Mouse (Mus musculus): Measurements from ENCODE around the gene Fbxo46.
"Not testable (repeated sequence)": the region's sequence is repeated elsewhere in the genome, so short reads cannot be mapped to it uniquely, and the experiment has no call there.

Gene Fbxo46

DNA sequence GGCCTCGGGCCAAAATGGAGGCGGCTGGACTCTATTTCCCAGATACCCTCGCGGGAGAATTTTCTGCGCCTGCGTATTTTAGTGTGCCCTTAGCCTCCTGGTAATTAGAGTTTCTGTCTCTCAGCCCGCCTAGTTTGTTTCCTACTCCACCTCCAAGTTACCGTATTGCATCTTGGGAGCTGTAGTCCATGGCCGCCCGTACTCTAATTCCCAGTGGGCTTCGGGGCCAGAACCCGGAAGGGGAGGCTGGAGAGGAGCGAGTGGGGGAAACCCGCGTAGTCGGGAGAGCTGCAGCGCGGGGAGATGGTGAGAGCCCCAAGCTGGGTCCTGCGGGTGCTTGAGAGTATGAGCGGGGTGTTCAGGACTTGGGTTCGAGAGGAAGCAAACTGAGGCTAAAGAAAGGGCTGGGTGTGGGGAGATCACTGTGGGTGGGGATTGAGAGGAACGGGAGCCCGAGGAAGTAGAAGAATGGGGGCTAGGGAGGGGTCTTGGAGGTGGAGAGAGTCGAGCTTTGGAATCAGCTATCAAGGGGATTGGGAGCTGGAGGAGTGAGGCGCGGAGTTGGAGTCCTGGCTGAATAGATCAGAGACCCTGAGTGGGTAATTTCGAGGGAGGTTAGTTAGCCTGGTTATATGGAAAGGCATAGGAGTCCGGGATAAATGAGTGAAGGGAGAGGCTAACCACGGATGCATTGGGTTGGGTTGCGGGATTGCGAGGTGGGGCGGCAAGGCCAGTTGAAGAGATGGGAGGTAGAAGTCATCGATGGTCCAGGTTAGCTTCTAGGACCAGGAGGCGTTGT, at the start of gene Fbxo46:
Gene Fbxo46 (plus strand): TSS at position 229 of the 799 bp plus-strand sequence.
- peak; percentile 87 to 92 for DNase-seq

DNA sequence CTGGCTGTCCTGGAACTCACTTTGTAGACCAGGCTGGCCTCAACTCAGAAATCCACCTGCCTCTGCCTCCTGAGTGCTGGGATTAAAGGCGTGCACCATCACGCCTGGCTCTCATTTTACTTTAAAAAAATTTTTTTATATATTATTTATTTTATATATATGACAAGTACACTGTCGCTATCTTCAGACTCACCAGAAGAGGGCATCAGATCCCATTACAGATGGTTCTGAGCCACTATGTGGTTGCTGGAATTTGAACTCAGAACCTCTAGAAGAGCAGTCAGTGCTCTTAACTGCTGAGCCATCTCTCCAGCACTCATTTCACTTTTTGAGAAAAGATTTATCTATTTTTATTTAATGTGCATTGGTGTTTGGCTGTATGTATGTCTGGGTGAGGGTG, 48.6 kb upstream of the Fbxo46 start:
- not testable (repeated sequence) for DNase-seq

DNA sequence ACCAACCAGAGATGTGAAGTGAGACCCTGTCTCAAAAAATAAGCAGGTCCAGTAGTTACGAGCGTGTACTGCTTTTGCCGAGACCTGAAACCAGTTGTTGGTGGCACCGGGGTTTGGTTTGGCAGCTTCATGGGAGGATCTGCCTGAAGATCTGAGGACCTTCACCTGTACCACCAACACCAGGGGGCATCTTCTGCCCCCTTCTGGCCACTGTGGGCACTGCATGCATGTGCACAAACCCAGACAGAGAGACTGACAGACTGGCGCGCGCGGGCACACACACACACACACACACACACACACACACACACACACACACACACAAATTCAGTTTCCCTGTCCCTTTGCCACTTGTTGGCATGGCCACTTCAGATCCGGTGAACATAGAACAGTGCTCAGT, 46.2 kb upstream of the Fbxo46 start:
- DNase-seq, result peak; percentile 54 to 72

DNA sequence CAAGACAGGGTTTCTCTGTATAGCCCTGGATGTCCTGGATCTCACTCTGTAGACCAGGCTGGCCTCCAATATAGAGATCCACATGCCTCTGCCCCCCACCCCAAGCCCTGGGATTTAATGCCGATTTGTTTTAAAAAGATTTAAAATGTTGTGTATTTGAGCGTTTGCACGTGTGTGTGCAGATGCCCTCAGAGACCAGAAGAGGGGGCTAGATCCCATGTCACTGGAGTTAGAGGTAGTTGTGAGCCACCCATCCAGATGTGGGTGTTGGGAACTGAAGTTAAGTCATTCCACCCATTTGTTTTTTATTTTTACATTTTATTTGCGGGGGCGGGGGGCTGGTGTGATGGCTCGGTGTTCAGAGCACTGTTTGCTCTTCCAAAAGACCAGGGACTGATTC, 45.2 kb upstream of the Fbxo46 start:
- DNase-seq, result no peak

DNA sequence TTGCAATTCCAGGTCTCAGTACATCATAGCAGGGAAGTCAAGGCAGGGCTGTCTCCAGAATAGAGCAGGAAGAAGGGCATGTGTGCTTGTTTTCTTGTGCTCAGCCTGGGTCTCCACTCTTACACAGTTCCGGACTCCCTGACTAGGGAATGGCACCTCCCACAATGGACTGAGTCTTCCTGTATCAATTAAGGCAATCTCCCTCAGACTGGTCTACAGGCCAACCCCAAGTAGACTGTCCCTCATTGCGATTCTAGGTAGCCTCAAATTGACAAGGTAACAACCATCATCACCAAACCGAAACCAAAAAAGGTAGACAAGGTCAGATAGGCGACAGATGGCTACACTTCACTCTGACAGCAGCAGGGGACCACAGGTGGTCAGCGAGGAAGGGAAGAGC, 44.4 kb upstream of the Fbxo46 start:
- no peak for DNase-seq

DNA sequence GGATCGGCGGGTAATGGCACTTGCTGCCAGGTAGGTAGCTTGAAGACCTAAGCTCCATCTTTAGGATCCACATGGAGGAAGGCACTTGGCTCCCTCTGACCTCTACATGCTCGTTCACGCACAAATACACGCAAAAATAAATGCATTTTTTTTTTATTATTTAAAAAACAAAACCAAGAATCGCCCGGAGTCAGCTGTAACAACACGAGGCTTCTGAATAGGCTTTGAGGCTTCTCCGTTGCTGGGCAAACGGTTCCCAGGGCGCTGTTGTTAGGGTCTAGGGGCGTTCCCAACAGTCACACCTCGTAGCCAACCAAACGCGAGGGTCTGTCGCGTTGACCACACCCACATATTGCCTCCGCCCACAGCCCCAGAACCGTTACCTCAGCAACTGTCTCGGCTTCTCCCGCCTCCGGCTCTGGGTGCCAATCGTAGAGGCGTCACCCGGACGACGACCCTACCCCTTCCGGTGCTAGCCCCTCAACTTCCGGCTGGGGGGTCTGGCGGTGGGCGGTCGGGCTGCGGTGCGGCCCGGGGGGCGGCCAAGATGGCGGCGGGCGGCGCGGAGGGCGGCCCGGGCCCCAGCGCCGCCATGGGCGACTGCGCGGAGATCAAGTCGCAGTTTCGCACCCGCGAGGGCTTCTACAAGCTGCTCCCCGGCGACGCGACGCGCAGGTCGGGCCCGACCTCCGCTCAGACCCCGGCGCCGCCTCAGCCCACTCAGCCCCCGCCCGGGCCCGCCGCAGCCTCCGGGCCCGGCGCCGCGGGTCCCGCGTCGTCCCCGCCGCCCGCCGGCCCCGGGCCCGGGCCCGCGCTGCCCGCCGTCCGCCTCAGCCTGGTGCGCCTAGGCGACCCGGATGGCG, 43.7 kb upstream of the Fbxo46 start, which contains the start of gene Dmwd:
Gene Dmwd (plus strand): TSS at position 505 of the 863 bp plus-strand sequence.
- peak; percentile 89 to 93 for DNase-seq

DNA sequence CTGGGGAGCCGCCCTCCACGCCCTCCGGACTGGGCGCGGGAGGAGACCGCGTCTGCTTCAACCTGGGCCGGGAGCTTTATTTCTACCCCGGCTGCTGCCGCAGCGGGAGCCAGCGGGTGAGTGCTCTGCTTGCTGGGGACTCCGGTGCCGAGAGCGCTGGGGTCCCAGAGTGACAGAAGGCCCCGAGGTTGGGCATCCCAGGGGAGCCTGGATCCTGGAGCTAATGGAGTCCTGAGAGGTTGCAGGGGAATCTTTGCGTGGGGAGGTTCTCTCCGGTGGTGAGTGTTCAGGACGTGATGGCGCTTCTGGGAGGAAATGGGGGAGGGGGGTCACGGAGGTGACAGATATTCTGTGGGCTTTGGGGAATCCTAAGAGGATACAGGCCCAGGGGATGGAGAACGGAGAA, 43.1 kb upstream of the Fbxo46 start:
- peak; percentile 55 to 57 for DNase-seq

DNA sequence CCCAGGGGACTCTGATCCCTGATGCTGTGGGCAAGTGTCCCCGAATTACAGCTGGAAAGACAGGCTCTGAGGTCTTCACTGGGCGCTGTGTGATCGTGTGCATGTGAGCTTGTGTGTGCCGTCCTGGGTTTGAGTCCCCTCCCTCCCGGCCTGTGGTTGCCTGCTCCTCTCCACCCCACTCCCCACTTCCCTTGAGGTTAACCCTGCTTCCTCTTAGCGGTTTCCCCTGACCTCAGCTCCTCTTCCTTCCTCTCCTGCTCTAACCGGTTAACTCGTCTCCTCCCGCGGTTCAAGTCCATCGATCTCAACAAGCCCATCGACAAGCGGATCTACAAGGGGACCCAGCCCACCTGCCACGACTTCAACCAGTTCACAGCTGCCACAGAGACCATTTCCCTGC, 41.9 kb upstream of the Fbxo46 start:
- no peak for DNase-seq

DNA sequence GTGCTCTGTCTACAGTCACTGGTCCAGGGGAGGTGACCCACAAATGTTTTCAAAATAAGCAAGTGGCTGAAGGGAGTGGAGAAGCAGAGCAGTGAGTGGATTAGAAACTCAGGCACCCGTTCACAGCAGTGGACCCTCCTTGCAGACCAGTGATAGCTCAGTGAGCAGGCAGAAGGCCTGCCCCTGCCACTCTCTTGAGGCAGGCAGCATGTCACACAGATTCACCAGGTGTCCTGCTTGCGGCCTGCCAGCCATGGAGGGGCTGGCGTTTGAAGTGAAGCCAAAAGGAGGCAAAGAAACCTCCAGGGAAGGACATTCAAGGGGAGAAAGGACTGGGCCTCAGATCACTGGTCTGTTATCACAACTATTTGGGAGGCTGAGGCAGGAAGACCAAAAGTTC, 40.9 kb upstream of the Fbxo46 start:
- DNase-seq, result no peak

DNA sequence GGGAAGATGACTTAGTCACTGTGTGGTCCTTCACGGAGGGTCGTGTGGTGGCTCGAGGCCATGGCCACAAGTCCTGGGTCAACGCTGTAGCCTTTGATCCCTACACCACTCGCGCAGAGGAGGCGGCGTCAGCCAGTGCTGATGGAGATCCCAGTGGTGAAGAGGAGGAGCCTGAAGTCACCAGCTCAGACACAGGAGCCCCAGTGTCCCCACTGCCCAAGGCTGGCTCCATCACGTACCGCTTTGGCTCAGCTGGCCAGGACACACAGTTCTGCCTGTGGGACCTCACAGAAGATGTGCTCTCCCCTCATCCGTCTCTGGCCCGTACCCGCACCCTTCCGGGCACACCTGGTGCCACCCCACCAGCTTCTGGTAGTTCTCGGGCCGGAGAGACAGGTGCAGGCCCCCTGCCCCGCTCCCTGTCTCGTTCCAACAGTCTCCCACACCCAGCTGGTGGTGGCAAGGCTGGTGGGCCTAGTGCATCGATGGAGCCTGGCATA, 39.2 kb upstream of the Fbxo46 start:
- DNase-seq, result no peak

DNA sequence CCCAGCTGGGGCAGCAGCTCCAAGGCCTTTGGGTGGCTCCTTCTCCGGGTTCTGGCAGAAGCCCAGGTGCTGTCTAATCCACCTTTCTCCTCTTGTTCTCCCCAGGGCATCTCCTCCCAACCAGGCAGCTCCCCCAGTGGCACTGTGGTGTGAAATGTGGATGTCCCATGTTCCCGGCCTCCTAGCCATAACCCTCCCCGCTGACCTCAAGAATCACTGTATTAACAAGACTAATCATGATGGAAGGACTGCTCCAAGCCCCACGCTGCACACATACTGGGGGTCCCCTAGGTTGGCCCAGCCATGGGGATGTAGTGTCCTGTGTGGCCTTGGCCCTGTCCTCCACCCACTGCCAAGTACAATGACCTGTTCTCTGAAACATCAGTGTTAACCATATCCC, 37.5 kb upstream of the Fbxo46 start:
- no peak for DNase-seq

DNA sequence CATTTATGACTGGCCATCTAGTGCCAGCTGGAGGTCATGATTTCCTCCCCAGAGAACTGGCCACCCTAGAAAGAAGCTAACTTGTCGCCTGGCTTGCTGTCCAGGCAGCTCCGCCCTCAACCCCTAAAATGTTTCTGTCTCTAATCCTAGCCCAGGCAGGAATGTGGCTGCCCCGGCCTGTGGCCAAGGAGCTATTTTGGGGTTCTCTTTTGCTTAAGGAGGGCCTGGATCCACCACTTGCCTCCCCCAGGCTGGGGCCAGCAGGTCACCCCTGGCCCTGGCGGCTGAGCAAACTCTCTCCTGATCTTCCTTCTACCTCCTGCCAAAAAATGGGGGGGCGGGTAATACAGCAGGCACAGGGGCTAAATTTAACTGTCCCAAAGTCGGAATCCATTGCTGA, 36.6 kb upstream of the Fbxo46 start:
- DNase-seq, result no peak

DNA sequence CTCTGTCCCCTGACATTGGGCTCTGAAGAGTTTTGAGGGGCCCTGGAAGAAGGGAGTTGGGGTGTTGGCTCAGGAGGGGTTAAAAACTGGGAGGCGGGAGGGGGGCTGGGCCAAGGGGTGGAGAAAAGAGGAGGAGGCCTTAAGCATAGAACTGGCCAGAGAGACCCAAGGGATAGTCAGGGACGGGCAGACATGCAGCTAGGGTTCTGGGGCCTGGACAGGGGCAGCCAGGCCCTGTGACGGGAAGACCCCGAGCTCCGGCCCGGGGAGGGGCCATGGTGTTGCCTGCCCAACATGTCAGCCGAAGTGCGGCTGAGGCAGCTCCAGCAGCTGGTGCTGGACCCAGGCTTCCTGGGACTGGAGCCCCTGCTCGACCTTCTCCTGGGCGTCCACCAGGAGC, 36.0 kb upstream of the Fbxo46 start, which contains the start of gene Dmpk:
Gene Dmpk (plus strand): TSS at position 149 of the 400 bp plus-strand sequence.
- DNase-seq, result no peak

DNA sequence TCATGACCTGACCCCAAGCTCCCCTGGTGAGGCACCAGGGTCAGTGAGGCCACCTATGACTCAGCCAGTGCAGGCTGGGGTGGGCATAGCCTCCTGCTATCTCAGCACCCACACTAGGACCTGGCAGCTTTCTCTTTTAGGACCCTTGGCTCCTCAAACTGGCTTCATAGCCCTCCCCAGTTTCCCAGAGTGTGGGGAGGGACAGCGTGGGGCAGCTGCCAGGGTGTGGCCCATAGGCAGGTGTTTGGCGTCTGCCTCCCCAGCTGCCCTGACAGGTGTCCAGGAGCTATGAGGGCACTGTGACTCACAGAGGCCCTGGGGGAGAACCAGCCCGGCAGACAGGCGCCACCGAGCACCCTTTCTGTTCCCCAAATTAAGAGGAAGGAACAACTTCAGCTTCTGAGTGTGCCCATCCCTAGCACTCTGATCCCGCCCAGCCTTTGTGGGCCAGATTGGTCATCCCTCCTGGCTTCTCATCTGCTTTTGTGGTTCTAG, 35.3 kb upstream of the Fbxo46 start:
- DNase-seq, result no peak

DNA sequence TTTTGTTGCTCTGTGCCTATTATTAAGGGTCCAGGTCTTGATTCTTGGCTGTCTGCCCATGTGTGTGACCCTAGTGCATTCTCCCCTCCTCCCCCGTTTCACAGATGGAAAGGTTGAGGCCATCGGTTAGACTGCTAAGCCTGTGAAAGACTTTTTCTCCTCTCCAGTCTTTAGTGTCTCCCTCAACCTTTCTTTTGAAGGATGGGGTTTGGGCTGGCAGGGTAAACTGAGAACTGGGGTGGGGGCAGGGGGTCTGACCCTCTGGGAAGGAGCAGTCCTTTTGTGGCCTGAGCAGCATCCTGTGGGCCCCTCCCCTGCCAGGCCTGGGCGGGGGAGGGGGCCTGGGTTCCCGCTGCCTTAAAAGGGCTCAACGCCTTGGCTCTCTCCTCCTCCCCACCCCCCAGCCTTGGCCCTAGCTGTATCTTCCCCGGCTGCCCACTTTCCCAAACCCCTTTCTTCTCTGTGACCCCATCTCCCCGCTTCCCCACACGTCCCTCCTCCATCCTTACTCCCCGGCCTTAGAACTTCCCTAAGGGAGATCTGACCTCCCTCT, 34.7 kb upstream of the Fbxo46 start:
- DNase-seq, result no peak

DNA sequence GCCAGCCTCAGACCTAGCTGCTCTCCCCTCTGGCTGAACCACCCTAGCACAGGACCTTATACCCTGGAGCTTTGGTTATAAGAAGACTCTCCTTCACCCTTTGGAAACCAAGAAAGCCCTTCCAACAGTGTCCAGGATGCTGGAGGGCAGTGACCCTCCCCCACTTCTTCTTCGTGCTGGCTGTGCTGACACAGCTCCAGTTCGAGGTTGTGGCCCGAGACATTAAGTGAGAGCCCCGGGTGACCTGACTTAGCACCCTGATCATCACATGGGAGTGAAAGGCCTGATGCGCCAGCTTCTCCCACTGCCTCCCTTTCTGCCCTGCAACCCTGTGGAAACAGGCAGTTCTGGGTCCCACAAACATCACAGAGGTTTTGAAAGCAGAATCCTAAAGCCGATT, 34.2 kb upstream of the Fbxo46 start:
- DNase-seq, result no peak

DNA sequence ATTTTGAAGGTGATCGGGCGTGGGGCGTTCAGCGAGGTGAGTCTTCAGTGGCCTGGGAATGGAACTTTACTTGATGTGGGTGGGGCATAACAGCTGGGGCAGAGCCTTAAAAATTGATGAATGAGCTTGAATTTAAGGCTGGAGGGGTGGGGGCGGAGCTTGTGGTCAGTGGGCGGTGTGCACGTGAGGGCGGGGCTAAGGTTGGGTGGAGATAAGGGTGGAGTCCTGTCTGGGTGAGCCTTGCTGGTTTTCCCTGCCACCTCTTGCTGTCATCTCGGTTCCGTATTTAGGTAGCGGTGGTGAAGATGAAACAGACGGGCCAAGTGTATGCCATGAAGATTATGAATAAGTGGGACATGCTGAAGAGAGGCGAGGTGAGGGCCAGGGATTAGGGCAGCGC, 33.6 kb upstream of the Fbxo46 start:
- DNase-seq, result peak in 1 of 2 experiments; percentile 40

DNA sequence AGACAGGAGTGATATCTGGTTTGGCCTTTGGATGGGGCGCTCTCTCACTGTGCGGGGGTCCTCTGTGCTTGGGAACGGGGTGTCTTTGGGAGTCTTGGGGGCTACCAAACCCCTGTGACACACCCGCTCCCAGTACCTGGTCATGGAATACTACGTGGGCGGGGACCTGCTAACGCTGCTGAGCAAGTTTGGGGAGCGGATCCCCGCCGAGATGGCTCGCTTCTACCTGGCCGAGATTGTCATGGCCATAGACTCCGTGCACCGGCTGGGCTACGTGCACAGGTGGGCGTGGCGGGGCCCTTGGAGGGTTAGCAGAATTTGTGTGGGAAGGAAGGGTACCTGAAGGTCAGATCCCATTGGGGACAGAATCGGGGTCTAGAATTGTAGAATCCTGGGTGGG, 32.9 kb upstream of the Fbxo46 start:
- DNase-seq, result no peak

DNA sequence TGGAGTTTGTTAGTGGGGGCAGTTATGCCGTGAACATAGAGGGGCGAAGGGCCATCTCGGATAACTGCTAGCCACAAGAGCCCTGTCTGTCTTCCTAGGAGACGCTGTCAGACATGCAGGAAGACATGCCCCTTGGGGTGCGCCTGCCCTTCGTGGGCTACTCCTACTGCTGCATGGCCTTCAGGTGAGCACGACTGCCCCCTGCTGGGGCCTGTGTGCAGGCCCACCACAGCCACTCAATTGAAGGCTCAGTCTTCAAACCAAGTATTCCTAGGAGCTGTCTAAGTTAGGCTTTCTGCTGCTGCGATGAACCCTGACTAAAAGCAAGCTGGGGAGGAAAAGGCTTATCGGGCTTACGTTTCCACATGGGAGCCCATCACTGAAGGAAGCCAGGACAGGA, 30.8 kb upstream of the Fbxo46 start:
- DNase-seq, result peak; percentile 49 to 75

DNA sequence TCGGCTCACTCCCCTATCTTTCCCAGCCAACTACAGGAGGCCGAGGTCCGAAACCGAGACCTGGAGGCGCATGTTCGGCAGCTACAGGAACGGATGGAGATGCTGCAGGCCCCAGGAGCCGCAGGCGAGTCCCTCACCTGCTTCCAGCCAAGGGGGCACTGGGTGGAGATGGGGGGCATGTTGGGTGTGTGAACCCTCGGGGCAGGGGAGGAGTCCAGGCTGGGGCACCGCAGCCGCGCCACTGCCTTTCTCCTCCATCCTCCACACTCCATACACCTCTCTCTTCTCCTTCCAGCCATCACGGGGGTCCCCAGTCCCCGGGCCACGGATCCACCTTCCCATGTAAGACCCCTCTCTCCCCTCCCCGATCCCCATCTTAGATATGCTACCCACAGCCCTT, 27.7 kb upstream of the Fbxo46 start:
- DNase-seq, result no peak

DNA sequence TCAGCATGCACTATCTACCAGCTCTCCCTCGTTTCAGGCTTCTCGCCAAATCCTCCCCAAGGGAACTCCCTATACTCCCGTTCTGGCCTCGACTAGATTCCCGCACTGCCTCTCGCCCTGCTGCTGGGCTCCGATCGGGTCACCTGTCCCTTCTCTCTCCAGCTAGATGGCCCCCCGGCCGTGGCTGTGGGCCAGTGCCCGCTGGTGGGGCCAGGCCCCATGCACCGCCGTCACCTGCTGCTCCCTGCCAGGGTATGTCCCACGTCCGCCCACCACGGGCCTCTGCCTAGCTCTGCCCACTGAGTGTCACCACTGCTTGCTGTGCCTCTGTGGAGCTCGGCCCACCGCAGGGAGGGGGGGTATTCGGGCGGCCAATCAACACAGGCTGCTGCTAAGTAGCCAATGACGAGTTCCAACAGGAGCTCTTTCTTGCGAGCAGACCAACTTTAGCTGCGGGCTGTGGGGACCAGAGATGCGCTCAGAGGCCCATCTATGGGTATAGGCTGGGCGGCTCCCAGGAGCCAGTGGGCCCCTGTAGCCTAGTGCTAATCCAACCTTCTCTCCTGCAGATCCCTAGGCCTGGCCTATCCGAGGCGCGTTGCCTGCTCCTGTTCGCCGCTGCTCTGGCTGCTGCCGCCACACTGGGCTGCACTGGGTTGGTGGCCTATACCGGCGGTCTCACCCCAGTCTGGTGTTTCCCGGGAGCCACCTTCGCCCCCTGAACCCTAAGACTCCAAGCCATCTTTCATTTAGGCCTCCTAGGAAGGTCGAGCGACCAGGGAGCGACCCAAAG, 27.1 kb upstream of the Fbxo46 start:
- DNase-seq, result peak in 1 of 2 experiments; percentile 41

DNA sequence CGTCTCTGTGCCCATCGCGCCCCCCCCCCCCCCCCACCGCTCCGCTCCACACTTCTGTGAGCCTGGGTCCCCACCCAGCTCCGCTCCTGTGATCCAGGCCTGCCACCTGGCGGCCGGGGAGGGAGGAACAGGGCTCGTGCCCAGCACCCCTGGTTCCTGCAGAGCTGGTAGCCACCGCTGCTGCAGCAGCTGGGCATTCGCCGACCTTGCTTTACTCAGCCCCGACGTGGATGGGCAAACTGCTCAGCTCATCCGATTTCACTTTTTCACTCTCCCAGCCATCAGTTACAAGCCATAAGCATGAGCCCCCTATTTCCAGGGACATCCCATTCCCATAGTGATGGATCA, 26.5 kb upstream of the Fbxo46 start:
- DNase-seq, result peak; percentile 67 to 81

Measured in cerebellum, postnatal 25 days (tissue).